Mouse (Mus musculus) bone marrow, adult 2 months (tissue): ENCODE measurements around the gene Hmox2. TPM values are rescaled to one million over a fixed set of nuclear protein-coding genes. Genes with fewer than 3 reads are reported as not detected.
"Not testable (repeated sequence)": the region's sequence is repeated elsewhere in the genome, so short reads cannot be mapped to it uniquely, and the experiment has no call there.

Experiments
- H3K27ac ChIP-seq: fragments of 200-500 bp; 2 replicates; pipeline ENCODE4 v1.5.1; 2012; ENCODE audit warnings: low read depth, mild to moderate bottlenecking, control low read depth, inconsistent platforms, low read length; ENCODE audit not compliant: control insufficient read depth, poor library complexity, insufficient read depth
- H3K4me1 ChIP-seq: fragments of 200-500 bp; 2 replicates; pipeline ENCODE4 v1.6.1; 2011; ENCODE audit warnings: low read length; ENCODE audit not compliant: control insufficient read depth, insufficient read depth
- H3K4me3 ChIP-seq: fragments of 200-500 bp; replicated peaks from 2 replicates; pipeline ENCODE3; 2011; ENCODE audit warnings: mild to moderate bottlenecking, low read depth, low read length, control low read depth; ENCODE audit not compliant: control insufficient read depth
- CTCF ChIP-seq: fragments of 200-500 bp; IDR thresholded peaks from 2 replicates; pipeline ENCODE4 v1.5.1; 2011; ENCODE audit warnings: low read length, control low read depth; ENCODE audit not compliant: control insufficient read depth, insufficient read depth
- POLR2A ChIP-seq: fragments of 200-500 bp; IDR thresholded peaks from 2 replicates; pipeline ENCODE4 v1.6.1; 2011; ENCODE audit warnings: low read depth, mild to moderate bottlenecking, control low read depth, low read length, borderline replicate concordance; ENCODE audit not compliant: control insufficient read depth
- WGBS: fragments of 180-500 bp; shearing (Covaris S2); methylation state at CpG from one replicate; pipeline ENCODE4 v1.1.7; 2018; 5-methylcytosine and 5-hydroxymethylcytosine counted together
- polyA plus RNA-seq: library from polyadenylated mRNA; stranded (reverse); fragments of >200 nt; gene quantifications from 2 replicates; pipeline ENCODE4 v1.2.4, GENCODE M21; 2011; ENCODE audit warnings: low replicate concordance; ENCODE audit not compliant: missing spikeins, insufficient read depth, insufficient read length

The Hmox2 gene
- polyA plus RNA-seq, 1 experiment = 31.1 TPM

GRCm38 (mm10) chr16:4730776-4731358, 4.7 kb downstream of the Hmox2 start:
- 66% methylated on average over 3 of the region's 3 CpGs for WGBS
- no peak for TF ChIP-seq POLR2A
- no peak for TF ChIP-seq CTCF
- Histone ChIP-seq H3K4me3 (no peak overlapping the region), H3K27ac (no peak overlapping the region), H3K4me1 (peaks cover 4% of the 10 kb centered on the region)

- Histone ChIP-seq H3K4me1 (no peaks in the 10 kb centered on the region), H3K27ac (no peak overlapping the region), H3K4me3 (no peak overlapping the region)
- 57% methylated on average over 2 of the region's 2 CpGs for WGBS
- no peak for TF ChIP-seq POLR2A
- TF ChIP-seq CTCF = no peak
Measured at GRCm38 (mm10) chr16:4736262-4736661, 10.1 kb downstream of the Hmox2 start.

GRCm38 (mm10) chr16:4739994-4740393, 13.8 kb downstream of the Hmox2 start:
- H3K27ac ChIP-seq = no peak overlapping the region
- 68% methylated on average over 2 of the region's 2 CpGs for WGBS
- TF ChIP-seq POLR2A (no peak), CTCF (no peak)

GRCm38 (mm10) chr16:4742186-4742585, 16.0 kb downstream of the Hmox2 start:
- WGBS = 84% methylated on average over 1 of the region's 1 CpGs
- H3K4me1 ChIP-seq = no peaks in the 10 kb centered on the region
- H3K4me3 ChIP-seq = no peak overlapping the region
- no peak for TF ChIP-seq CTCF
- TF ChIP-seq POLR2A = no peak
- no peak overlapping the region for H3K27ac ChIP-seq

More at GRCm38 (mm10) chr16:4739994-4740393, 13.8 kb downstream of the Hmox2 start:
- Histone ChIP-seq H3K4me1 (no peaks in the 10 kb centered on the region), H3K4me3 (no peak overlapping the region)

- WGBS = 81% methylated on average over 3 of the region's 3 CpGs
- no peak for TF ChIP-seq POLR2A
- TF ChIP-seq CTCF = no peak
- H3K4me3 ChIP-seq = no peak overlapping the region
- no peak overlapping the region for H3K27ac ChIP-seq
- no peaks in the 10 kb centered on the region for H3K4me1 ChIP-seq
Measured at GRCm38 (mm10) chr16:4752155-4752554, 26.0 kb downstream of the Hmox2 start.

GRCm38 (mm10) chr16:4754045-4754444, 27.9 kb downstream of the Hmox2 start:
- WGBS = 60% methylated on average over 3 of the region's 3 CpGs
- TF ChIP-seq POLR2A (no peak), CTCF (no peak)
- no peaks in the 10 kb centered on the region for H3K4me1 ChIP-seq
- no peak overlapping the region for H3K27ac ChIP-seq
- H3K4me3 ChIP-seq = no peak overlapping the region

- H3K4me1 ChIP-seq, H3K4me3 ChIP-seq, H3K27ac ChIP-seq: not testable (repeated sequence)
- 10% methylated on average over 42 of the region's 42 CpGs for WGBS
Measured at GRCm38 (mm10) chr16:4756660-4757335, 30.6 kb downstream of the Hmox2 start.

- Histone ChIP-seq H3K4me3 (no peak overlapping the region), H3K27ac (no peak overlapping the region), H3K4me1 (no peaks in the 10 kb centered on the region)
- WGBS = 92% methylated on average over 4 of the region's 4 CpGs
- TF ChIP-seq CTCF (no peak), POLR2A (no peak)
Measured at GRCm38 (mm10) chr16:4762437-4762836, 36.3 kb downstream of the Hmox2 start.

GRCm38 (mm10) chr16:4763276-4763675, 37.1 kb downstream of the Hmox2 start:
- H3K4me3 ChIP-seq = no peak overlapping the region
- H3K27ac ChIP-seq = no peak overlapping the region
- TF ChIP-seq CTCF (no peak), POLR2A (no peak)
- H3K4me1 ChIP-seq = no peaks in the 10 kb centered on the region
- 30% methylated on average over 2 of the region's 2 CpGs for WGBS
